Comparison of ENCODE assay signal across 8 mouse cellular contexts in the genomic region with DNA sequence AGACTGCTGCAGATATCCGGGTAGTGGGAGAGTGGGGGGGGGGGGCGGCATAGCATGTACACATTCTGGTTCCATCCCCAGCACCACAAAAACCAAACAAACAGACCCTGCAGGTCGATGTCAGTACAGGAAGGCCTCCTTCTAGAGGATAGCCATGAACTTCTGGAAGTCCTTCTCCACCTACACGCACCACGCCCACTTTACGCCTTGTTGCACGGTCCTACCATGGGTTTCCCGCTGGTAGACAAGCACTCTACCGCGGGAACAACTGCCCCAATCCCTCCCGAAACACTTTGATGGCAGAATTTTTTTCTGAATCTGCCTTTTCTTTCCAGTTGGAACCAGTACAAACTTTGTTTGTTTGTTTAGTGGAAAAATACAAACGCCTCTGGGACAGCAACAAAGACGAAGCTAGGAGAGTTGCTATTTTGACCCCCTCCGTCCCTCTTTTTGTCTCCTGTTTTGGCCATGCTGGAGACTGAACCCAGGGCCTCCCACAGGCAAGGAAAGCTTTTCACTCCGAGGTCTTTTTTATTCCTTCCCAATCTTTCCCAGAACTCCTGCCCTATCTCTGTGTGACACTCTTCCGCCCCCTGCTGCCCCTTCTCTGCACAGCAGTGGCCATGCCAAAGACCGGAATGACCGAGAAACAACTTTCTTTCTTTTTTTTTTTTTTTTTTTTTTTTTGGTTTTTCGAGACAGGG. TPM values are rescaled to one million over a fixed set of nuclear protein-coding genes. Genes with fewer than 3 reads are reported as not detected.
DNase-seq lines count a peak whose midpoint lies in the region; ATAC-seq lines count a peak whose summit lies in the region.

No protein-coding gene starts in this region.

- H3K4me1 ChIP-seq in midbrain, embryonic 10.5 days, result peaks cover 20% of the 10 kb centered on the region
- H3K4me1 ChIP-seq in midbrain, embryonic 15.5 days, result no peaks in the 10 kb centered on the region
- peaks cover 5% of the 10 kb centered on the region; the same call in 1 of the 2 replicates for H3K4me1 ChIP-seq in embryonic facial prominence, embryonic 12.5 days
- peaks cover 8% of the 10 kb centered on the region for H3K4me1 ChIP-seq in kidney, embryonic 15.5 days
- H3K4me1 ChIP-seq in neural tube, embryonic 11.5 days (ENCODE audit: control insufficient read depth, insufficient read depth, low read length), result peaks cover 4% of the 10 kb centered on the region; the same call in 1 of the 2 replicates

- H3K4me2 ChIP-seq in midbrain, embryonic 15.5 days, result no peak overlapping the region
- H3K4me2 ChIP-seq in embryonic facial prominence, embryonic 12.5 days (replicated peaks), result peak overlapping the region; percentile 34
- H3K4me2 ChIP-seq in kidney, embryonic 15.5 days, result peak overlapping the region; percentile 52
- H3K4me2 ChIP-seq in neural tube, embryonic 11.5 days (ENCODE audit: low read depth), result peak overlapping the region; percentile 31

- H3K36me3 ChIP-seq in midbrain, embryonic 10.5 days, result no peaks in the 10 kb centered on the region
- no peaks in the 10 kb centered on the region for H3K36me3 ChIP-seq in midbrain, embryonic 15.5 days (replicated peaks)
- H3K36me3 ChIP-seq in embryonic facial prominence, embryonic 12.5 days, result no peaks in the 10 kb centered on the region
- H3K36me3 ChIP-seq in kidney, embryonic 15.5 days, result no peaks in the 10 kb centered on the region
- H3K36me3 ChIP-seq in neural tube, embryonic 11.5 days (ENCODE audit: control insufficient read depth, insufficient read depth, low read length), result no peaks in the 10 kb centered on the region

- no peak for ATAC-seq in midbrain, embryonic 15.5 days (replicated peaks)
- no peak for ATAC-seq in embryonic facial prominence, embryonic 12.5 days (ENCODE audit: insufficient number of reproducible peaks, insufficient read depth, low FRiP score, low TSS enrichment)
- ATAC-seq in kidney, embryonic 15.5 days (replicated peaks; ENCODE audit: low FRiP score), result peak; percentile 37; the same call in 1 of the 2 replicates
- no peak for ATAC-seq in neural tube, embryonic 11.5 days (ENCODE audit: insufficient read depth, low FRiP score, low TSS enrichment)

- no peaks in the 10 kb centered on the region for H3K9me3 ChIP-seq in midbrain, embryonic 10.5 days (replicated peaks)
- H3K9me3 ChIP-seq in midbrain, embryonic 15.5 days, result no peaks in the 10 kb centered on the region
- H3K9me3 ChIP-seq in embryonic facial prominence, embryonic 12.5 days, result no peaks in the 10 kb centered on the region
- H3K9me3 ChIP-seq in kidney, embryonic 15.5 days (replicated peaks), result no peaks in the 10 kb centered on the region
- no peaks in the 10 kb centered on the region for H3K9me3 ChIP-seq in neural tube, embryonic 11.5 days (ENCODE audit: control insufficient read depth, low read length)

- H3K4me3 ChIP-seq in midbrain, embryonic 10.5 days, result peak overlapping the region; percentile 36
- no peak overlapping the region for H3K4me3 ChIP-seq in midbrain, embryonic 15.5 days
- H3K4me3 ChIP-seq in embryonic facial prominence, embryonic 12.5 days, result no peak overlapping the region
- peak overlapping the region; percentile 15 for H3K4me3 ChIP-seq in kidney, embryonic 15.5 days (replicated peaks)
- H3K4me3 ChIP-seq in neural tube, embryonic 11.5 days (ENCODE audit: low read depth, low read length), result no peak overlapping the region

- peak overlapping the region; percentile 78 for H3K27ac ChIP-seq in midbrain, embryonic 10.5 days (replicated peaks)
- H3K27ac ChIP-seq in midbrain, embryonic 15.5 days, result no peak overlapping the region
- no peak overlapping the region for H3K27ac ChIP-seq in embryonic facial prominence, embryonic 12.5 days
- H3K27ac ChIP-seq in kidney, embryonic 15.5 days, result peak overlapping the region; percentile 41; the same call in 1 of the 2 replicates
- no peak overlapping the region for H3K27ac ChIP-seq in neural tube, embryonic 11.5 days (ENCODE audit: low read depth, low read length)

- no peak overlapping the region for H3K9ac ChIP-seq in midbrain, embryonic 15.5 days
- H3K9ac ChIP-seq in embryonic facial prominence, embryonic 12.5 days, result peak overlapping the region; percentile 10; the same call in 1 of the 2 replicates
- peak overlapping the region; percentile 21; the same call in 1 of the 2 replicates for H3K9ac ChIP-seq in kidney, embryonic 15.5 days
- peak overlapping the region; percentile 29; the same call in 1 of the 2 replicates for H3K9ac ChIP-seq in neural tube, embryonic 11.5 days (ENCODE audit: low read length)

- DNase-seq in midbrain, embryonic 10.5 days (ENCODE audit: low spot score), result peak; percentile 84
- DNase-seq in heart, adult 8-10 months (ENCODE audit: low spot score), result peak; percentile 89
- peak; percentile 89 for DNase-seq in liver
- peak; percentile 87 for DNase-seq in neural tube, embryonic 11.5 days (ENCODE audit: low spot score)
- peak; percentile 81 for DNase-seq in testis, postnatal 14 days (ENCODE audit: low spot score)

- peaks cover 29% of the 10 kb centered on the region for H3K27me3 ChIP-seq in midbrain, embryonic 10.5 days (ENCODE audit: low read depth, poor library complexity, severe bottlenecking)
- H3K27me3 ChIP-seq in midbrain, embryonic 15.5 days (replicated peaks), result 0 out of 2 replicates have a peak, but pooled peaks cover 3% of the 10 kb centered on the region
- H3K27me3 ChIP-seq in embryonic facial prominence, embryonic 12.5 days, result peaks cover 6% of the 10 kb centered on the region; the same call in 1 of the 2 replicates
- H3K27me3 ChIP-seq in kidney, embryonic 15.5 days, result peaks cover 8% of the 10 kb centered on the region; the same call in 1 of the 2 replicates
- H3K27me3 ChIP-seq in neural tube, embryonic 11.5 days (ENCODE audit: control insufficient read depth, insufficient read depth, low read length), result no peaks in the 10 kb centered on the region

- WGBS in midbrain, embryonic 10.5 days, result 6% methylated on average over 19 of the region's 19 CpGs
- 8% methylated on average over 19 of the region's 19 CpGs for WGBS in midbrain, embryonic 15.5 days
- 9% methylated on average over 19 of the region's 19 CpGs for WGBS in embryonic facial prominence, embryonic 12.5 days
- 11% methylated on average over 19 of the region's 19 CpGs for WGBS in kidney, embryonic 15.5 days
- 9% methylated on average over 18 of the region's 19 CpGs for WGBS in neural tube, embryonic 11.5 days

RNA-seq across cellular contexts. Expression of a gene that starts 4.0 kb away (rescaled TPM):
- not detected in 2 replicates for polyA plus RNA-seq in midbrain, embryonic 10.5 days (2016; fragmentation: Nextera tagmentation; extraction: Ambion mirVana)
- polyA plus RNA-seq in midbrain, embryonic 15.5 days (2015; fragmentation: Nextera tagmentation; extraction: Ambion mirVana), result not detected in 2 replicates
- polyA plus RNA-seq in embryonic facial prominence, embryonic 12.5 days (2016; fragmentation: Nextera tagmentation; extraction: Ambion mirVana), result not detected in 2 replicates
- total RNA-seq in heart, adult 8-10 months (2022), result not detected
- polyA plus RNA-seq in kidney, embryonic 15.5 days (2015; fragmentation: Nextera tagmentation; extraction: Ambion mirVana), result 0.30 and 0.49 TPM in 2 replicates
- polyA plus RNA-seq in neural tube, embryonic 11.5 days (2014; fragmentation: Nextera tagmentation; extraction: Ambion mirVana), result not detected in 2 replicates

RNA-seq across cellular contexts. Expression of a gene that starts 8.0 kb away (rescaled TPM):
- polyA plus RNA-seq in midbrain, embryonic 10.5 days (2016; fragmentation: Nextera tagmentation; extraction: Ambion mirVana), result 6.0 and 8.6 TPM in 2 replicates
- polyA plus RNA-seq in midbrain, embryonic 15.5 days (2015; fragmentation: Nextera tagmentation; extraction: Ambion mirVana), result 60.0 and 60.9 TPM in 2 replicates
- polyA plus RNA-seq in embryonic facial prominence, embryonic 12.5 days (2016; fragmentation: Nextera tagmentation; extraction: Ambion mirVana), result 4.2 and 5.3 TPM in 2 replicates
- 10 to 100 TPM; 12.4 to 16.3 (median 13.1) TPM for total RNA-seq in heart, adult 8-10 months (2022)
- polyA plus RNA-seq in kidney, embryonic 15.5 days (2015; fragmentation: Nextera tagmentation; extraction: Ambion mirVana), result 11.2 and 13.5 TPM in 2 replicates
- 7.2 and 7.7 TPM in 2 replicates for polyA plus RNA-seq in neural tube, embryonic 11.5 days (2014; fragmentation: Nextera tagmentation; extraction: Ambion mirVana)

RNA-seq across cellular contexts. Expression of a gene that starts 8.1 kb away (rescaled TPM):
- polyA plus RNA-seq in midbrain, embryonic 10.5 days (2016; fragmentation: Nextera tagmentation; extraction: Ambion mirVana), result 16.1 and 20.6 TPM in 2 replicates
- polyA plus RNA-seq in midbrain, embryonic 15.5 days (2015; fragmentation: Nextera tagmentation; extraction: Ambion mirVana), result 23.5 and 24.9 TPM in 2 replicates
- polyA plus RNA-seq in embryonic facial prominence, embryonic 12.5 days (2016; fragmentation: Nextera tagmentation; extraction: Ambion mirVana), result 25.4 and 25.8 TPM in 2 replicates
- total RNA-seq in heart, adult 8-10 months (2022), result 1 to 10 TPM; 2.6 to 5.3 (median 3.3) TPM
- polyA plus RNA-seq in kidney, embryonic 15.5 days (2015; fragmentation: Nextera tagmentation; extraction: Ambion mirVana), result 17.8 and 23.1 TPM in 2 replicates
- polyA plus RNA-seq in neural tube, embryonic 11.5 days (2014; fragmentation: Nextera tagmentation; extraction: Ambion mirVana), result 14.9 and 19.0 TPM in 2 replicates

RNA-seq across cellular contexts. Expression of a gene that starts 19.1 kb away (rescaled TPM):
- polyA plus RNA-seq in midbrain, embryonic 10.5 days (2016; fragmentation: Nextera tagmentation; extraction: Ambion mirVana), result 36.2 and 39.1 TPM in 2 replicates
- polyA plus RNA-seq in midbrain, embryonic 15.5 days (2015; fragmentation: Nextera tagmentation; extraction: Ambion mirVana), result 40.6 and 47.0 TPM in 2 replicates
- 52.2 and 58.4 TPM in 2 replicates for polyA plus RNA-seq in embryonic facial prominence, embryonic 12.5 days (2016; fragmentation: Nextera tagmentation; extraction: Ambion mirVana)
- total RNA-seq in heart, adult 8-10 months (2022), result 100 to 1,000 TPM in 1 of 4 experiments, 10 to 100 TPM in 3; 92.4 to 109 (median 94.5) TPM
- 29.2 TPM in 2 replicates for polyA plus RNA-seq in kidney, embryonic 15.5 days (2015; fragmentation: Nextera tagmentation; extraction: Ambion mirVana)
- polyA plus RNA-seq in neural tube, embryonic 11.5 days (2014; fragmentation: Nextera tagmentation; extraction: Ambion mirVana), result 36.4 and 40.3 TPM in 2 replicates

RNA-seq across cellular contexts. Expression of a gene that starts 33.5 kb away (rescaled TPM):
- 148 and 166 TPM in 2 replicates for polyA plus RNA-seq in midbrain, embryonic 10.5 days (2016; fragmentation: Nextera tagmentation; extraction: Ambion mirVana)
- polyA plus RNA-seq in midbrain, embryonic 15.5 days (2015; fragmentation: Nextera tagmentation; extraction: Ambion mirVana), result 60.4 and 70.1 TPM in 2 replicates
- polyA plus RNA-seq in embryonic facial prominence, embryonic 12.5 days (2016; fragmentation: Nextera tagmentation; extraction: Ambion mirVana), result 159 and 161 TPM in 2 replicates
- total RNA-seq in heart, adult 8-10 months (2022), result 10 to 100 TPM; 12.8 to 16.3 (median 14.1) TPM
- 175 and 195 TPM in 2 replicates for polyA plus RNA-seq in kidney, embryonic 15.5 days (2015; fragmentation: Nextera tagmentation; extraction: Ambion mirVana)
- polyA plus RNA-seq in neural tube, embryonic 11.5 days (2014; fragmentation: Nextera tagmentation; extraction: Ambion mirVana), result 169 and 175 TPM in 2 replicates

Comparison
In these comparisons a context has a peak if more than half of its experiments do, and no peak if none do; other contexts are left out.
1. H3K27ac ChIP-seq: peak in midbrain, embryonic 10.5 days (single experiment) and kidney, embryonic 15.5 days (single experiment); none in midbrain, embryonic 15.5 days (single experiment), embryonic facial prominence, embryonic 12.5 days (single experiment) and neural tube, embryonic 11.5 days (single experiment).
2. H3K4me3 ChIP-seq: peak in midbrain, embryonic 10.5 days (single experiment) and kidney, embryonic 15.5 days (single experiment); none in midbrain, embryonic 15.5 days (single experiment), embryonic facial prominence, embryonic 12.5 days (single experiment) and neural tube, embryonic 11.5 days (single experiment).
3. Peak in every context shown above with its lines, with median percentiles within 50 percentile points of each other: DNase-seq.